Mouse (Mus musculus) mesoderm, embryonic 11.5 days (tissue): ENCODE measurements at regions not wholly inside any gene's neighbourhood (a gene's known extent, or its start where the extent isn't known, plus 50 kb on each side); places are given as distances from the start of the nearest gene placed in this dataset.

Source experiments
- DNase-seq: peaks from one replicate; pipeline ENCODE4 v3.0.0-alpha.2; 2012; ENCODE audit warnings: low read depth, low spot score

DNA sequence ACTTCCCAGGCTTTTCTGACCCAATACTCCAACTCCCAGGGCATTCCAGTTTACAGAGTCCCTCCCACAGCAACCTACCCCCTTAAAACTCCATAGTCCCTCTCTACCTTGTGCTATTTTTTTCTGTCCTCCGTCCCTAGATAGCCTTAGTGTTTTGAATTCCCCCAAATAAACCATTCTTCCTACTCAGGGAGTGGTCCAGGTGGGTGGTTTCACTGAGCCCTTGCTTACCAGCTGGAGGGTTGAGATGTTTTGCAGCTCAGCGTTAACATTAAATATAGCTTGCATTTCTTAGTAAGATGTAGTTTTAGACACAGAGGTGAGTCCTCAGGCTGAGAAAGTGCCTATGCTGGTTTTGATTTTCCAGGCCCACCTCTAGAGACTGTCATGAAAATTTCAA, 313.0 kb downstream of the Bmper start:
- DNase-seq: no peak

DNA sequence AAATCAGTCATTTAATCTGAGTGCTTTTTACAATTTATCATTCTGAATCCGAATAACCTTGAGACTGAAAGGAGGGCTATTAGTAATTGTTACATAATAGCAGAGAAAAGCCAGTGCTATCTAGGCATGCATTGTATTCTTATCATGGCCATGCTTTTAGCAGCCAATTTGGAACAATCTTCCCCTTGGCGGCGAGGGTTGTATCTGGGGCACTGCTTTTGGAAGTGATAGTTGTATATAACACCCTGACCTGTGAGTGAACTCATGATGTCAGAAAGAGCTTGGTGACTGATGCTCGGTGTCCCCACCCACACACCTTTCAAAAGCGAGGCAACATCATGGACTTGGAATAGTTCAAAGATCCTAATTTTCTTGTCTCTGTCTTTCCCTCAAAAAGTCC, 315.2 kb downstream of the Bmper start:
- no peak for DNase-seq

DNA sequence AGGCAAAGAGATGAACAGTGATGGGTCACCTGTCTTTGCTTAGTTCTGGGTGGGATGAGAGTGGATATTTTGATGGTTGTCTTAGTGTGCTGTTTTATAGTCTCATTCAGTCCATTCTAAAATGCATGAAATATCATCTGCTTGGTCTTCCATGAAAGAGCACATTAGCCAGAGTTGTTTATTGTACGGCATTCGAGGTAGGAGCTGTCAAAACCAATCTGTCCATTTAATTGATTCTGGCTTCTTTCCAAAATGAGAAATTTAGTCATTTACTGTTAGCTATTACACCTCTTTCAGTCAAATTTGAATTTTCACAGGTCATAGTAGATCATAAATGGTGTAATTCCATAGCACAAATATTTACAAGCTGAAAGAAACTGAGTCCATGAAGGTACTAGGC, 328.8 kb downstream of the Bmper start:
- no peak for DNase-seq

DNA sequence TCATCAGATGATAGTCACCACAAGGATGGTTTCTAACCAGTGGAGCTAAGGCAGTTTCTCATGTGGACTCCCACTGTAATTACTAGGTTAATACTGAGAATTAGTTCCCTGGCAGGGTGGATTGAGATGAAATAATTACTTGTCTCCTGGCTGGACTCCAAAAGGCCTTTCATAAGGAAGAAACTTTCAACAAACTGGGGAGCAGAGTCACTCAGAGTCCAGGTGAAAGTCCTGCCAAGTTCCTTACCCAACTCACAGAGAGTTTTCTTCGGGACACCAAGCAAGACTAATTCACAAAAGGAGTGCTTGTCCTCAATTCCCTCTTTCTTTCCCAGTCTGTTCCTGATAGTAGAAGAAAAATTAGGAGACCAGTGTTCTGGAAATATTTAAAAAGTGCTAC, 330.9 kb downstream of the Bmper start:
- no peak for DNase-seq

DNA sequence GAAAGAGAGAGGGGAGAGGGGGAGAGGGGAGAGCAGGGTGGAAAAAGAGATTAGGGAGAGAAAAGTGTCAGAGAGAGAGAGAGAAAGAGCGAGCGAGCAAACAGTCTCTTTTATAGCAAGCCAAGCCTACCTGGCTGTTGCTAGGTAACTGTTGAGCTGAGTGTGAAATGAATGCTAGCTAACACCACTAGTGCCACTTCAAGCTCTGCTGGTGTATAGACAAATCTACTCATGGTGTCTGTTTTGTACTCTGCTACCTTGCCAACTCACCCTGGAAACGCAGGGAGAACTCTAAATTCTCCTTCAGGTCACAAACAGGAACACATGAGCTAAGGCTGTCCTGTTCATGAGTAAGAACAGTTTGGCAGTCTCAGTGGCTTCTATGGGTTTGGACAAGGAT, 334.7 kb downstream of the Bmper start:
- DNase-seq: no peak

DNA sequence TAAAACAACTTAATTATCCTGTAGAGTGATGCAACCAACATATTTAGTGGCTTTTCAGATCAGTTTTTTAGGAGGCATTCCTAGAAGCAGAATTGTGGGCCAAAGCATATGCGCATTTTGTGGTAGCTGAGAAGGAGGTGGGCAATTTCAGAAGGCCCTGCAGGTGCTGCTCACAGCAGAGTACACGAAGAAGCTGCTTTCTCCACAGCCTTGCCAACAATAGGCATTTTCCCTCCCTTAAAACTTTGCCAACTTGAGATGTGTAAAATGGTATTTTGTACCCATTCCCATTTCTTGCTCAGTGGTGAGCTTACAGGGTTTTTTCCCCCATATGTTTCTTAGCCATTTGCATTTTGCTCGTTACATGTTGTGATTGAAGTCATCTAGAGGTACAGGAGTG, 339.0 kb downstream of the Bmper start:
- no peak for DNase-seq

DNA sequence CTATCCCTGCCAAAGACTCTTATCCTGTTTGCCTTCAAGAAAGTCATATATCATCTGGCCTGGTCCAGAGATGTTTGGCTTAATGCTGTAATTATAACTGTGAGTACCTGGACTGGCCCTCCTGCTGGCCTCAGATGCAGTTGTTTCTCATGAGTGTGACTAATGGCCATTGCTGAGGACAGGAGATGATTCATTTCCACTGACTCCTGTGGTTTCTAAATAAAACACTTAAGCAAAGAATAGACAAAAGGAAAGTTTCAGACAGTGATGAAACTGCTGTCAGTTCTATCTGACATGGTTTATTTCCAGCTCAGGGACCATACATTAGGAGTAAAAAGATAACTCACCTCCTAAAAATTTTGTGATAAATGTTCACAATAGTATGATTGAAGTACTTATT, 344.2 kb downstream of the Bmper start:
- peak; percentile 18 for DNase-seq

DNA sequence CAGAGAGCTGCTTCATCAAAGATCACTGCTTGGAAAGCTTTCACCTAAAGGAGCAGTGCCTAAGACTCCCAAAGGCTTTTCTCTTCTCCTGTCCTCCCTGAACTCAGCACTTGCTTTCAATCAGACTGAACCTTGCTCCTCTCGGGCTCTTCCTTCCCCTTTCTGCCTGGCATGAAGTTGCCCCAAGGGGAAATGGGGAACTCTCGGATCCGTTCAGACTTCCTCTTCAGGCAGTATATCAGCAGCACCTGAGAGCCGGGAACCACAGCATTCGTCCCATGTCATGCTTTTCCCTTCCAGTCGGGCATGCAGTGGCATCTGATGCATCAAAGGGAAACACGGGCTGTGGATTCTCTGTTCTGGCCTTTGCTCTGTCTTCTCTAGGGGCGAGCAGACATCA, 347.3 kb downstream of the Bmper start:
- DNase-seq: no peak

DNA sequence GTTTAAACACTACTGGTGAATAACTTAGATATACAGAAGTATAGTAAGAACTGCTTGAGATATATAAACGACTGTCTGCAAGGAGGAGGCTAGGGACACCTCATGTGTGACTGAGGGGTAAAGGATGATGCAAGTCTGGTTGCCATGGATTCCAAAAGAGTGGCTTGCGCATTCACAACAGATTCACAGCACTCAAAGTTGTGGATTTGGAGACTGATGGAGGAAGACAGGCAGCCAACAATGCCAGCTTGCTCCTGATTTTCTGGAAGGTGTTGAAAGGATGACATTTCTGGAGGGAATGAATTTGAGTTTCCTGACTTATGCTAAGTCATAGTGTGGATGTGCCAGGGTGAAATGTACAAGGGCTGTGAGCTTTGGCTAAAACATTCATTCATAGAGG, 353.4 kb downstream of the Bmper start:
- no peak for DNase-seq

DNA sequence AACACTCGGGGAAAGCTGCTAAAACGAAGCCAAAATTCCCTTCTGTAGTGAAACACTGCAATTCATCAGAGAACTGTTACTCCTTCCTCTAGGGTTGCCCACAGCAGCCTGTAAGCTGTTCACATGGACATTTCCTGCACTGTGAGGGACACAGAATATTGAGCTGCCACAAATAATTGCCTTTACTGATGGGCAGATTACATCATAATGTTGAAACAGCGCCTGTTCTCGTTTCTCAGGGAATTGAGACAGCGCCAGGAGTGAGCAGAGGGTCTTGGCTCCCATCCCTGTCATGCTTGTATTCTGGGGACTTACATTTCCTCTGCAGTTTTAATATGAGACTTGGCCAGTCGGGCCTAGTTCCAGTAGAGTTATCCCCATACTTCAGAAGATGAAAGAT, 357.3 kb downstream of the Bmper start:
- no peak for DNase-seq

DNA sequence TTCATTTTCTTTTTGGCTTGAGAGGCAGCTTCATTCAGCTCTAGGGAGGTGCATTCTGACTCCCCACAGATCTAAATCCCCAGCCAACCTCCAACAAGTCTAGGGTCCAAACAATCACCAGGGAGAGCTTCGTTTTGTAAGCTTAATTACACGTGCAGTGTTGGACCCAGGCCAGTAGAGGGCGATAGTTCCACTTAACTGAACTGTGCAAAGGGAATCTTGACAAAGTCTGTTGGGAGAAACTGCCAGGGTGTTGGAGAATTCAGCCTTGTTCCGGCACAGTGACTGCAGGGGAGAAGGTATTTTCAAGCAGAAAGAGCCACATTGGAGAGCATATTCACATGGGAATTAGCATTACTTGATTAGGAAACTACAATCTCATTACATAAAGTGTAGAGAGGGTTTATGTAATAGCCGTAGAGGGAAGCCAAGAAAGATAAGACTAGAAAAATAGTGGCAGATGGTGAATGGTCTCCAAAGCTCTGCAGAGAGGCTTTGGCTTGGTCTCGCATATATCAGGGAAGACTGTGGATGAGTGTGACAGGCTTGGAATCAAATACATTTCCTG, 358.2 kb downstream of the Bmper start:
- DNase-seq: peak; percentile 80

DNA sequence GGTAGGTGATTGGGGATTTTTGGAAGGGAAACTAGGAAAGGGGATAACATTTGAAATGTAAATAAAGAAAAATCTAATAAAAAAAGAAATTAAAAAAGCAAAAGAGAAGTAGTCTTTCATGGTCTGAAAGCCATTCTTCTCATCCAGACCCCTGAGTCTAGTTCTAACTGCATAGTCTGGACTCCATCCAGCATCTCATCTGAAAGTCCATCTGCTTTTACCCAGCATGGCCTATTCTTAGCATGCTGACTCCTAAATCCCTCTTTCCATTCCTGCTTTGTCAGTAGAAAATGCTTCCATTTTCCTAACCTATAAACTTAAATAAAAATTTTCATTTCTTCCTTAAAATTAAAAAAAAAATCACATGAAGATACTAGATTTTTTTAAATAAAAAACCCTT, 361.7 kb downstream of the Bmper start:
- no peak for DNase-seq

DNA sequence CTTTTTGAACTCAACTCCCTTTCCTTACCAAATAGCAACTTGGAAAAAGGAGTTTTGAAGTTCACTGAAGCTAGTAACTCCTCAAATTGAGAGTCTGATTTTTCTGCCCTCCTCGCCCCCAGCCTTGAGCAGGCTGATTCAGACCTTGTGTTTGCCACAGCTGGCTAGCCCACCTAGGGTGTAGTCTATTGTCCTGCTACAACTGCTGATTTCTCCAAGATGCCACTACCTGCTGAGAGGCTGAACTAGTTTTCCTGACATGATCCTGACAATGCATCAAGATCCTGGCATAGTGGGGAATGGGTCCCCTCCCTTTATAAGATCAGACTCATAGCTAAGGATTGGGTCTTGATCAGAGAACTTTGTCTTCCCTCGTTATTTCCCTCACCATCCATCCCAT, 366.1 kb downstream of the Bmper start:
- DNase-seq: no peak

DNA sequence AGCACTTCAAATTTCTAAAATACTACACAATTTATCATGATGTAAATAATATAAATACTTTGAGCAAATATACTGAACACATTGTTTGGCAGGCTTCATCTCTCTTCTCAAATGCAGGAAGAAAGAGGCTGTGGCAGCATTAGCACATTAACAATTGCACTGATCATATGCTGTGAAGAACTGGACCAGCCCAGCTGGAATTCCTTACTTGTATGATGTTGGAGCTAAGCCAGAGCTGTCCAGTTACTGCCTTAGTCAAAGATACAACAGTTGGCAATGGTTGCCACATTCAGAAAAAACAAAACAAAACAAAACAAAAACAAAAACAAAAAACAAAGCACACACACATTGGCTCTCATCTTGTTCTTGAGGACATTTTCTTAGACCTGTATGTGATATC, 369.0 kb downstream of the Bmper start:
- no peak for DNase-seq

DNA sequence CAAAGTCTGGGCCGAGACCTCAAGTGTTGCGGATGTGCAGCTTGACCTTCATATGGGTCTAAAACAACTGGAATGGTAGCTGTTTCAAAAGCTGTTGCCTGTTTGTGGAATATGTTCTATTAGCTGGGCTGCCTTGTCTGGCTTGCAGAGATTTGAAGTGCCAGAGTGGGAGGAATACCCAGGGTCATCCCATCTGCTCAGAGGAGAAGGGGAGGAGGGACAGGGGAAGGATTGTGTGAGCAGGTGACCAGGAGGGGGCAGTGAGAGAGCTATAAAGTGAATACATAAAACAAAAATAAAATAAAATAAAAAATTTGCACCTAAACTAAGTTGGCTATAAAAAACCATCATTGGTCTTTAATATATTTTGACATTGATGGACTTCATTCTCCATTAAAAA, 377.7 kb downstream of the Bmper start:
- DNase-seq: no peak
